Mouse (Mus musculus) heart, postnatal 25 days (tissue): ENCODE results near the gene Rac2. TPM values are rescaled to one million over a fixed set of nuclear protein-coding genes. Genes with fewer than 3 reads are reported as not detected.

Experiments used
- DNase-seq: peaks from one replicate; pipeline ENCODE4 v3.0.0; 2022; ENCODE audit warnings: low spot score
- intact Hi-C: fragments of 180-260 bp; cut with DNase I; formaldehyde crosslinking; loops from one replicate; pipeline ENCODE4 v1.15.1; 2025
- total RNA-seq, 2 experiments: library from RNA; stranded (reverse); gene quantifications; 2 replicates each; pipeline ENCODE4 v1.2.3; 2021

The Rac2 gene
- total RNA-seq, result 1 to 10 TPM; 5.1 to 5.6 TPM

- intact Hi-C loops, result no loop called here
- DNase-seq, result no peak
Measured at GRCm38 (mm10) chr15:78572658-78573397, at the start of gene Rac2. Rac2 (minus strand) TSS chr15:78572783.

- intact Hi-C loops, result no loop called here
- DNase-seq, result no peak
Measured at GRCm38 (mm10) chr15:78616973-78617372, 44.4 kb upstream of the Rac2 start.

GRCm38 (mm10) chr15:78614536-78614935 is 42.0 kb upstream of the Rac2 start:
- intact Hi-C loops, result no loop called here
- no peak for DNase-seq

GRCm38 (mm10) chr15:78610705-78611462 is 38.3 kb upstream of the Rac2 start:
- DNase-seq, result no peak
- intact Hi-C loops, result no loop called here

- intact Hi-C loops, result no loop called here
- DNase-seq, result no peak
Measured at GRCm38 (mm10) chr15:78607463-78607862, 34.9 kb upstream of the Rac2 start.

- DNase-seq, result no peak
- intact Hi-C loops, result no loop called here
Measured at GRCm38 (mm10) chr15:78606059-78606458, 33.5 kb upstream of the Rac2 start.

- intact Hi-C loops, result no loop called here
- DNase-seq, result no peak
Measured at GRCm38 (mm10) chr15:78605371-78605791, 32.8 kb upstream of the Rac2 start.

- no peak for DNase-seq
- intact Hi-C loops, result no loop called here
Measured at GRCm38 (mm10) chr15:78604255-78604654, 31.7 kb upstream of the Rac2 start.

GRCm38 (mm10) chr15:78601180-78601579 is 28.6 kb upstream of the Rac2 start:
- intact Hi-C loops, result no loop called here
- no peak for DNase-seq

GRCm38 (mm10) chr15:78599529-78600193 is 27.1 kb upstream of the Rac2 start:
- intact Hi-C loops, result no loop called here
- no peak for DNase-seq

- intact Hi-C loops, result no loop called here
- DNase-seq, result peak; percentile 31
Measured at GRCm38 (mm10) chr15:78599124-78599523, 26.5 kb upstream of the Rac2 start.

GRCm38 (mm10) chr15:78597729-78598128 is 25.1 kb upstream of the Rac2 start:
- DNase-seq, result no peak
- intact Hi-C loops, result no loop called here

GRCm38 (mm10) chr15:78596914-78597313 is 24.3 kb upstream of the Rac2 start, which contains the start of gene Cyth4:
Cyth4 (plus strand) TSS chr15:78597047.
- intact Hi-C loops, result no loop called here
- DNase-seq, result peak; percentile 40

- no peak for DNase-seq
- intact Hi-C loops, result no loop called here
Measured at GRCm38 (mm10) chr15:78596504-78596903, 23.9 kb upstream of the Rac2 start.

- intact Hi-C loops, result no loop called here
- DNase-seq, result no peak
Measured at GRCm38 (mm10) chr15:78595468-78595867, 22.9 kb upstream of the Rac2 start.

GRCm38 (mm10) chr15:78594831-78595230 is 22.2 kb upstream of the Rac2 start:
- intact Hi-C loops, result no loop called here
- no peak for DNase-seq

GRCm38 (mm10) chr15:78593896-78594425 is 21.4 kb upstream of the Rac2 start:
- DNase-seq, result no peak
- intact Hi-C loops, result no loop called here

GRCm38 (mm10) chr15:78592452-78592968 is 19.9 kb upstream of the Rac2 start:
- DNase-seq, result no peak
- intact Hi-C loops, result no loop called here

GRCm38 (mm10) chr15:78591680-78592451 is 19.3 kb upstream of the Rac2 start:
- intact Hi-C loops, result no loop called here
- no peak for DNase-seq

- no peak for DNase-seq
- intact Hi-C loops, result no loop called here
Measured at GRCm38 (mm10) chr15:78590785-78591184, 18.2 kb upstream of the Rac2 start.
